Mouse (Mus musculus) gonadal fat pad, adult 2 months (tissue): ENCODE measurements around the gene Clip2. TPM values are rescaled to one million over a fixed set of nuclear protein-coding genes. Genes with fewer than 3 reads are reported as not detected.
"Not testable (repeated sequence)": the region's sequence is repeated elsewhere in the genome, so short reads cannot be mapped to it uniquely, and the experiment has no call there.

ENCODE experiments used
- DNase-seq: peaks from one replicate; pipeline ENCODE4 v3.0.0-alpha.2; 2012; ENCODE audit warnings: low read depth
- polyA plus RNA-seq: library from polyadenylated mRNA; depleted of rRNA; stranded (reverse); fragments of >200 nt; gene quantifications from 2 replicates; pipeline ENCODE4 v1.2.3, GENCODE M21; 2012

Clip2 gene
- polyA plus RNA-seq, 1 experiment: 12.8 TPM

- DNase-seq: no peak
Observed at GRCm38 (mm10) chr5:134490465-134490864, 61.8 kb downstream of the Clip2 start.

GRCm38 (mm10) chr5:134489583-134489982 lies 62.7 kb downstream of the Clip2 start:
- no peak for DNase-seq

GRCm38 (mm10) chr5:134488596-134488995 lies 63.6 kb downstream of the Clip2 start:
- DNase-seq: no peak

- DNase-seq: no peak
Observed at GRCm38 (mm10) chr5:134488042-134488441, 64.2 kb downstream of the Clip2 start.

GRCm38 (mm10) chr5:134485900-134486665 lies 66.2 kb downstream of the Clip2 start:
- no peak for DNase-seq

GRCm38 (mm10) chr5:134485183-134485730 lies 67.0 kb downstream of the Clip2 start:
- no peak for DNase-seq

- DNase-seq: no peak
Observed at GRCm38 (mm10) chr5:134483291-134483690, 68.9 kb downstream of the Clip2 start.

- no peak for DNase-seq
Observed at GRCm38 (mm10) chr5:134482331-134482730, 69.9 kb downstream of the Clip2 start.

- DNase-seq: not testable (repeated sequence)
Observed at GRCm38 (mm10) chr5:134478886-134479285, 73.3 kb downstream of the Clip2 start.

- DNase-seq: not testable (repeated sequence)
Observed at GRCm38 (mm10) chr5:134475686-134476085, 76.5 kb downstream of the Clip2 start.

- DNase-seq: no peak
Observed at GRCm38 (mm10) chr5:134475006-134475605, 77.1 kb downstream of the Clip2 start.

GRCm38 (mm10) chr5:134473902-134474301 lies 78.3 kb downstream of the Clip2 start:
- no peak for DNase-seq

- no peak for DNase-seq
Observed at GRCm38 (mm10) chr5:134470538-134471169, 81.6 kb downstream of the Clip2 start.

GRCm38 (mm10) chr5:134469559-134470150 lies 82.6 kb downstream of the Clip2 start:
- DNase-seq: no peak

GRCm38 (mm10) chr5:134468158-134468765 lies 84.0 kb downstream of the Clip2 start:
- no peak for DNase-seq

GRCm38 (mm10) chr5:134467030-134467549 lies 85.1 kb downstream of the Clip2 start:
- no peak for DNase-seq

GRCm38 (mm10) chr5:134466296-134467029 lies 85.8 kb downstream of the Clip2 start:
- DNase-seq: no peak

GRCm38 (mm10) chr5:134465197-134465596 lies 87.0 kb downstream of the Clip2 start:
- DNase-seq: no peak

GRCm38 (mm10) chr5:134464225-134464624 lies 88.0 kb downstream of the Clip2 start:
- DNase-seq: no peak

GRCm38 (mm10) chr5:134462731-134463130 lies 89.5 kb downstream of the Clip2 start:
- DNase-seq: no peak

GRCm38 (mm10) chr5:134462316-134462715 lies 89.9 kb downstream of the Clip2 start:
- no peak for DNase-seq
